Mouse (Mus musculus) forebrain, embryonic 10.5 days (tissue): Measurements from ENCODE around the gene Stxbp3. TPM values are rescaled to one million over a fixed set of nuclear protein-coding genes. Genes with fewer than 3 reads are reported as not detected.

Source experiments
- DNase-seq: peaks from one replicate; pipeline ENCODE4 v3.0.0-alpha.2; 2017; ENCODE audit warnings: low spot score; ENCODE audit errors: extremely low spot score
- H3K27ac ChIP-seq: fragments of 300-500 bp; sonication (generic); 2 replicates; pipeline ENCODE4 v1.5.1; 2016; ENCODE audit warnings: mild to moderate bottlenecking
- H3K27me3 ChIP-seq: fragments of 300-500 bp; sonication (generic); 2 replicates; pipeline ENCODE4 v1.6.1; 2016; ENCODE audit warnings: mild to moderate bottlenecking; ENCODE audit not compliant: poor library complexity, severe bottlenecking
- H3K36me3 ChIP-seq: fragments of 300-500 bp; sonication (generic); replicated peaks from 2 replicates; pipeline ENCODE4 v1.6.1; 2016; ENCODE audit warnings: mild to moderate bottlenecking, moderate library complexity
- H3K4me1 ChIP-seq: fragments of 300-500 bp; sonication (generic); 2 replicates; pipeline ENCODE4 v1.6.1; 2016
- H3K4me3 ChIP-seq: fragments of 300-500 bp; sonication (generic); 2 replicates; pipeline ENCODE4 v1.5.1; 2016; ENCODE audit warnings: mild to moderate bottlenecking, moderate library complexity
- H3K9me3 ChIP-seq: fragments of 300-500 bp; sonication (generic); 2 replicates; pipeline ENCODE4 v1.6.1; 2016; ENCODE audit warnings: mild to moderate bottlenecking, moderate library complexity
- WGBS: fragments of 180-500 bp; shearing (Covaris S2); methylation state at CpG from one replicate; pipeline ENCODE4 v1.1.7; 2016; 5-methylcytosine and 5-hydroxymethylcytosine counted together
- polyA plus RNA-seq: library from polyadenylated mRNA; unstranded; fragments of >200 nt; fragmentation: Nextera tagmentation; extraction: Ambion mirVana; gene quantifications from 2 replicates; pipeline ENCODE4 v1.2.1, GENCODE M21; 2016

Gene Stxbp3
- polyA plus RNA-seq, 1 experiment from 2014 or later: 23.9 TPM

- Histone ChIP-seq H3K4me1 (peaks cover 7% of the 10 kb centered on the region), H3K9me3 (no peaks in the 10 kb centered on the region), H3K4me3 (no peak overlapping the region), H3K27me3 (no peaks in the 10 kb centered on the region), H3K27ac (no peak overlapping the region), H3K36me3 (no peaks in the 10 kb centered on the region)
- DNase-seq: no peak
- WGBS: 90% methylated on average over 10 of the region's 10 CpGs
Observed at GRCm38 (mm10) chr3:108767416-108767815, 72.9 kb downstream of the Stxbp3 start.

DNA sequence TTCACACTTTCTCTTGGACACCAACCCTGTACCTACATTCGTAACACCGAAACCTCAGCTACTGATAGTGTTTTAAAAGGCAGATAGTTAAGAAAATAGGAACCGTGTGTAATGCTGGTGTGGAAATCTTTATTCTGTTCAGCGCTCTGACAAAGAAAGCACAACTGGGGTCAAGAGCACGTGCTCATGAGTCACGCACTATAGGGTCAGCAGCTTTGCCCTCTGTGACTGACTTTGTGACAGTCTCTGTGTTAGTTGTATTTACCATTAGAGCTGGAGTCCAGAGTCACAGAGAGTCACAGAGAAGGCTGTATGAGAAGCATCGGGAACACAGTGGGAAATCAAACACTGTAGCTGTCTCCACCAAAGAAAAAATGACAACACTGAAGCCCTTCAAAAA lies 73.4 kb downstream of the Stxbp3 start:
- DNase-seq: no peak
- WGBS: 91% methylated on average over 7 of the region's 7 CpGs
- Histone ChIP-seq H3K4me3 (no peak overlapping the region), H3K36me3 (no peaks in the 10 kb centered on the region), H3K4me1 (peaks cover 7% of the 10 kb centered on the region), H3K27ac (no peak overlapping the region), H3K27me3 (no peaks in the 10 kb centered on the region), H3K9me3 (no peaks in the 10 kb centered on the region)

DNA sequence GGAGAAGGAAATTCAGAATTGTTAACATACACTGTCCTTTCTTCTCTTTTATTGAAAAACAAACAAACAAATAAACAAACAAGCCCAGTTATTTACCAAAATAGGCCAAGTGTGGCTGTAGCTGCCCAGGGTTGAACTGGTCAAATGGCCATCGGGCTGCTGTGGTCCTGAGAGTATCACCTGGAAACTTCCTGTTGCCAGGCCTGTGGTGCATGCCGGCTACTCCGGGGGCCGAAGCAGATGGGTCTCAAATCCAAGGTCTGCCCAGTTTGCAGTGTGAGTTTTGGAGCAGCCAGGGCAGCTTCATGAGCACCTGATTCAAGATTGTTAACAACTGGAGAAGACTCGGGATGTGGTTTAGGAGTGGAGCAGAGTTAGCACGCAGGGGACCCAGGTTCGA lies 74.8 kb downstream of the Stxbp3 start:
- Histone ChIP-seq H3K4me1 (peaks cover 4% of the 10 kb centered on the region), H3K9me3 (no peaks in the 10 kb centered on the region), H3K4me3 (no peak overlapping the region), H3K36me3 (no peaks in the 10 kb centered on the region), H3K27me3 (no peaks in the 10 kb centered on the region), H3K27ac (no peak overlapping the region; the same call in 1 of the 2 replicates)
- DNase-seq: no peak
- WGBS: 91% methylated on average over 7 of the region's 7 CpGs

DNA sequence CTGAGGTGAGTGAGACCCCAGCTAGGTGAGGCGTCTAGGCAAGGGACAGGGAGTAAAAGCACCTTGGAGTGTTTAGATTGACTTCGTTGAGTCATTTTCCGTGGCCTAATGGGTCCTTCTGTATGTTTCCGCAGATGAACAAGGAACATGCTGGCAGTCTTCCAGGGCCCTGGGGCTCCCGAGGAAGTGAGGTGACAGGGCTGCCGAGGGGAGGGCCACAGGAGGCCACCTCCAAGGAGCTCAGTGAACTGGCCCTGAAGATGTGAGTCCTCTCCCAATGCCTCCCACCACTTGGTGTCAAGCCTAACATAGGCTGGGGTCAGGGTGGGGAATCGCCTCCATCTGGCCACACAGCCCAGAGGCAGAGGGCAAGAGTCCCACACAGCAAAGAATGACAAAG lies 75.3 kb downstream of the Stxbp3 start:
- no peaks in the 10 kb centered on the region for H3K27me3 ChIP-seq
- 81% methylated on average over 7 of the region's 7 CpGs for WGBS
- H3K27ac ChIP-seq: no peak overlapping the region; the same call in 1 of the 2 replicates
- H3K4me1 ChIP-seq: peaks cover 4% of the 10 kb centered on the region
- H3K9me3 ChIP-seq: no peaks in the 10 kb centered on the region
- no peak for DNase-seq
- no peaks in the 10 kb centered on the region for H3K36me3 ChIP-seq
- no peak overlapping the region for H3K4me3 ChIP-seq

GRCm38 (mm10) chr3:108763691-108764090 lies 76.6 kb downstream of the Stxbp3 start:
- H3K36me3 ChIP-seq: no peaks in the 10 kb centered on the region
- WGBS: 83% methylated on average over 2 of the region's 2 CpGs
- no peaks in the 10 kb centered on the region for H3K27me3 ChIP-seq
- H3K4me1 ChIP-seq: peaks cover 4% of the 10 kb centered on the region
- no peak overlapping the region for H3K27ac ChIP-seq
- H3K9me3 ChIP-seq: no peaks in the 10 kb centered on the region
- no peak overlapping the region for H3K4me3 ChIP-seq
- no peak for DNase-seq

GRCm38 (mm10) chr3:108762597-108763111 lies 77.7 kb downstream of the Stxbp3 start:
- Histone ChIP-seq H3K27me3 (no peaks in the 10 kb centered on the region), H3K36me3 (no peaks in the 10 kb centered on the region), H3K27ac (no peak overlapping the region), H3K4me1 (peaks cover 8% of the 10 kb centered on the region), H3K4me3 (no peak overlapping the region), H3K9me3 (no peaks in the 10 kb centered on the region)
- 89% methylated on average over 7 of the region's 7 CpGs for WGBS
- no peak for DNase-seq

GRCm38 (mm10) chr3:108759566-108760420 lies 80.5 kb downstream of the Stxbp3 start:
- peaks cover 5% of the 10 kb centered on the region; the same call in 1 of the 2 replicates for H3K4me1 ChIP-seq
- H3K27ac ChIP-seq: no peak overlapping the region
- H3K9me3 ChIP-seq: no peaks in the 10 kb centered on the region
- H3K4me3 ChIP-seq: no peak overlapping the region
- no peaks in the 10 kb centered on the region for H3K36me3 ChIP-seq
- H3K27me3 ChIP-seq: no peaks in the 10 kb centered on the region
- DNase-seq: no peak
- 91% methylated on average over 11 of the region's 11 CpGs for WGBS

- 82% methylated on average over 9 of the region's 9 CpGs for WGBS
Observed at GRCm38 (mm10) chr3:108757570-108757969, 82.8 kb downstream of the Stxbp3 start.

GRCm38 (mm10) chr3:108756131-108756530 lies 84.2 kb downstream of the Stxbp3 start:
- Histone ChIP-seq H3K27me3 (no peaks in the 10 kb centered on the region), H3K4me1 (0 out of 2 replicates have a peak, but pooled peaks cover 5% of the 10 kb centered on the region), H3K36me3 (no peaks in the 10 kb centered on the region), H3K9me3 (no peaks in the 10 kb centered on the region), H3K27ac (no peak overlapping the region), H3K4me3 (no peak overlapping the region)
- no peak for DNase-seq
- WGBS: 77% methylated on average over 1 of the region's 1 CpGs

More at GRCm38 (mm10) chr3:108757570-108757969, 82.8 kb downstream of the Stxbp3 start:
- no peak for DNase-seq
- Histone ChIP-seq H3K27me3 (no peaks in the 10 kb centered on the region), H3K36me3 (no peaks in the 10 kb centered on the region), H3K4me1 (0 out of 2 replicates have a peak, but pooled peaks cover 5% of the 10 kb centered on the region), H3K9me3 (no peaks in the 10 kb centered on the region), H3K4me3 (no peak overlapping the region), H3K27ac (no peak overlapping the region)

GRCm38 (mm10) chr3:108755542-108755941 lies 84.8 kb downstream of the Stxbp3 start:
- Histone ChIP-seq H3K4me3 (no peak overlapping the region), H3K36me3 (no peaks in the 10 kb centered on the region), H3K27me3 (no peaks in the 10 kb centered on the region), H3K4me1 (0 out of 2 replicates have a peak, but pooled peaks cover 5% of the 10 kb centered on the region), H3K27ac (no peak overlapping the region), H3K9me3 (no peaks in the 10 kb centered on the region)
- WGBS: 81% methylated on average over 2 of the region's 2 CpGs
- DNase-seq: no peak

DNA sequence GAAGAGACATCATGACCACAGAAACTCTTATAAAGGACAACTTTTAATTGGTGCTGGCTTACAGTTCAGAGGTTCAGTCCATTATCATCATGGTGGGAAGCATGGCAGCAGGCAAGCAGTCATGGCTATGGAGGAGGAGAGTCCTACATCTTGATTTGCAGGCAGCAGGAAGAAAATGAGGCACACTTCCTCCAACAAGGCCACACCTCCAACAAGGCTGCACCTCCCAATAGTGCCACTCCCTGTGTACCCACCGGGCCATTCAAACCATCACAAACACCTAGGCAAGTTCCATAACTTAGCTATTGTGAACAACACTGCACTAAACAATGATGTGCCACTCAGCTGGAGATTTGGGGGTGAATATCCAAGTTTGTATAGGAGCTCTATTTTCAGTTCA lies 85.8 kb downstream of the Stxbp3 start:
- Histone ChIP-seq H3K9me3 (no peaks in the 10 kb centered on the region), H3K4me3 (no peak overlapping the region), H3K4me1 (0 out of 2 replicates have a peak, but pooled peaks cover 5% of the 10 kb centered on the region), H3K27ac (no peak overlapping the region), H3K36me3 (no peaks in the 10 kb centered on the region), H3K27me3 (no peaks in the 10 kb centered on the region)
- no peak for DNase-seq
- WGBS: 97% methylated on average over 1 of the region's 1 CpGs

- WGBS: 85% methylated on average over 6 of the region's 6 CpGs
- Histone ChIP-seq H3K27ac (no peak overlapping the region), H3K36me3 (no peaks in the 10 kb centered on the region), H3K27me3 (no peaks in the 10 kb centered on the region), H3K4me3 (no peak overlapping the region), H3K4me1 (no peaks in the 10 kb centered on the region), H3K9me3 (no peaks in the 10 kb centered on the region)
- no peak for DNase-seq
Observed at GRCm38 (mm10) chr3:108751691-108752090, 88.6 kb downstream of the Stxbp3 start.

- no peaks in the 10 kb centered on the region for H3K27me3 ChIP-seq
- no peak overlapping the region for H3K4me3 ChIP-seq
- H3K36me3 ChIP-seq: no peaks in the 10 kb centered on the region
- no peak for DNase-seq
- no peak overlapping the region for H3K27ac ChIP-seq
- no peaks in the 10 kb centered on the region for H3K9me3 ChIP-seq
- H3K4me1 ChIP-seq: no peaks in the 10 kb centered on the region
- 66% methylated on average over 6 of the region's 6 CpGs for WGBS
Observed at GRCm38 (mm10) chr3:108751061-108751460, 89.3 kb downstream of the Stxbp3 start.
